ENCODE assay signal across 16 mouse cellular contexts in genomic region chr5:53346756-53347155, GRCm38 (mm10).
DNase-seq lines count a peak whose midpoint lies in the region; ATAC-seq and TF ChIP-seq lines count a peak whose summit lies in the region.
"Had no signal": no experiment of that assay in that cellular context is flagged by ENCODE, and none has a peak within 500 bp of the region (broad histone marks: within the 10 kb centered on the region; RNA-seq: fewer than 3 reads in every experiment).

No protein-coding gene starts in this region.

- peak; percentile 49 for DNase-seq in gastrocnemius, adult 2 months
- DNase-seq in gastrocnemius, postnatal 10 days, result no peak
- peak; percentile 11 to 25 for DNase-seq in urinary bladder, adult 18-20 months (ENCODE audit: low spot score in 2 of 2)
- DNase-seq in urinary bladder, postnatal 10 days (ENCODE audit: low spot score), result no peak
- DNase-seq in lung, postnatal 0 days (ENCODE audit: low spot score), result peak; percentile 57
- no peak for DNase-seq in adrenal gland, postnatal 4 days (ENCODE audit: low spot score in 2 of 2)
- no peak for DNase-seq in left cerebral cortex, postnatal 36 days (ENCODE audit: low spot score in 2 of 2)
- DNase-seq: kidney, adult 8-10 months; liver; right cerebral cortex, adult 18-20 months; thymus, postnatal 4 days had no signal

- H3K27ac ChIP-seq in gastrocnemius, adult 2 months, result peak overlapping the region; percentile 91
- H3K27ac ChIP-seq in lung, postnatal 0 days (ENCODE audit: low read length), result peak overlapping the region; percentile 33; the same call in 1 of the 2 replicates
- H3K27ac ChIP-seq: hindbrain, embryonic 14.5 days; neural tube, embryonic 15.5 days had no signal

- TF ChIP-seq EP300 in lung, postnatal 0 days (IDR thresholded peaks at IDR 0.05), result no peak

- intact Hi-C loops in gastrocnemius, adult 2 months (cut with DNase I), result no loop called here
- intact Hi-C loops in left cerebral cortex, postnatal 36 days (cut with DNase I), result no loop called here

- H3K4me2 ChIP-seq in lung, postnatal 0 days (replicated peaks; ENCODE audit: low read depth, low read length), result no peak overlapping the region
- H3K4me2 ChIP-seq: hindbrain, embryonic 14.5 days; neural tube, embryonic 15.5 days had no signal

- no peaks in the 10 kb centered on the region for H3K27me3 ChIP-seq in lung, postnatal 0 days (replicated peaks; ENCODE audit: insufficient read depth, low read length)
- H3K27me3 ChIP-seq: neural tube, embryonic 15.5 days had no signal

- peak; percentile 62 for ATAC-seq in lung, postnatal 0 days
- ATAC-seq: activated CD4-positive, CD25-positive, alpha-beta regulatory T cell, adult 4 months had no signal

- H3K9me3 ChIP-seq in lung, postnatal 0 days (ENCODE audit: low read length), result no peaks in the 10 kb centered on the region
- H3K9me3 ChIP-seq: neural tube, embryonic 15.5 days had no signal

- 13% methylated on average over 8 of the region's 8 CpGs for WGBS in lung, postnatal 0 days

- H3K4me1 ChIP-seq in lung, postnatal 0 days (ENCODE audit: insufficient read depth, low read depth, low read length), result no peaks in the 10 kb centered on the region; the same call in 1 of the 2 replicates

- no peak for TF ChIP-seq CTCF in gastrocnemius, adult 2 months (IDR thresholded peaks at IDR 0.05)
- no peak for TF ChIP-seq CTCF in lung, postnatal 0 days (IDR thresholded peaks at IDR 0.05)

- no peak overlapping the region for H3K9ac ChIP-seq in lung, postnatal 0 days (replicated peaks; ENCODE audit: low read depth)
- H3K9ac ChIP-seq: hindbrain, embryonic 14.5 days; neural tube, embryonic 15.5 days had no signal

- no peak overlapping the region for H3K4me3 ChIP-seq in gastrocnemius, adult 2 months
- no peak overlapping the region for H3K4me3 ChIP-seq in lung, postnatal 0 days (ENCODE audit: low read depth, low read length)
- H3K4me3 ChIP-seq: erythroblast, embryonic 14.5 days; megakaryocyte, embryonic 14.5 days; neural tube, embryonic 15.5 days had no signal

- H3K36me3 ChIP-seq in lung, postnatal 0 days (ENCODE audit: insufficient read depth, low read length), result no peaks in the 10 kb centered on the region
- H3K36me3 ChIP-seq: neural tube, embryonic 15.5 days had no signal

Comparison
In these comparisons a context has a peak if more than half of its experiments do, and no peak if none do; other contexts are left out.
1. DNase-seq: peak in gastrocnemius, adult 2 months (single experiment), urinary bladder, adult 18-20 months (2 of 2) and lung, postnatal 0 days (single experiment); none in gastrocnemius, postnatal 10 days (single experiment), urinary bladder, postnatal 10 days (single experiment), adrenal gland, postnatal 4 days (0 of 2) and left cerebral cortex, postnatal 36 days (0 of 2).